Mouse (Mus musculus): ENCODE data around the gene Nmnat3.

- TF ChIP-seq CTCF (IDR thresholded peaks at IDR 0.05; ENCODE audit: extremely low read depth, insufficient read depth, insufficient read length, insufficient replicate concordance): no peak
- no peak for TF ChIP-seq POLR2A (IDR thresholded peaks at IDR 0.05; ENCODE audit: low read depth, low read length)
Observed at GRCm38 (mm10) chr9:98307011-98307410, 19.8 kb downstream of the Nmnat3 start.

Data from spleen, adult 2 months (tissue).